Mouse (Mus musculus) lung, embryonic 16.5 days (tissue): ENCODE data around the gene Add1. TPM values are rescaled to one million over a fixed set of nuclear protein-coding genes. Genes with fewer than 3 reads are reported as not detected.
A peak's percentile ranks its signal among the peaks of the same experiment; 100 is the strongest.
"Not testable (repeated sequence)": the region's sequence is repeated elsewhere in the genome, so short reads cannot be mapped to it uniquely, and the experiment has no call there.

Experiments used
- ATAC-seq: fragments of 200-750 bp; cut with Nextera tagmentation; 2 replicates; pipeline ENCODE4 v1.8.0; 2017; ENCODE audit warnings: low read depth, mild to moderate bottlenecking, moderate library complexity
- H3K27ac ChIP-seq: fragments of 300-500 bp; sonication (generic); 2 replicates; pipeline ENCODE4 v1.5.1; 2014; ENCODE audit warnings: mild to moderate bottlenecking, control low read depth, low read length
- H3K27me3 ChIP-seq: fragments of 300-500 bp; sonication (generic); 2 replicates; pipeline ENCODE4 v1.6.1; 2014; ENCODE audit warnings: low read depth, low read length, mixed read lengths; ENCODE audit not compliant: control insufficient read depth, insufficient read depth
- H3K36me3 ChIP-seq: fragments of 300-500 bp; sonication (generic); 2 replicates; pipeline ENCODE4 v1.6.1; 2014; ENCODE audit warnings: low read length; ENCODE audit not compliant: control insufficient read depth, insufficient read depth
- H3K4me1 ChIP-seq: fragments of 300-500 bp; sonication (generic); replicated peaks from 2 replicates; pipeline ENCODE4 v1.6.1; 2014; ENCODE audit warnings: low read length, mixed read lengths; ENCODE audit not compliant: control insufficient read depth, insufficient read depth
- H3K4me2 ChIP-seq: fragments of 300-500 bp; sonication (generic); 2 replicates; pipeline ENCODE4 v1.6.1; 2014; ENCODE audit warnings: low read depth, low read length, control low read depth
- H3K4me3 ChIP-seq: fragments of 300-500 bp; sonication (generic); 2 replicates; pipeline ENCODE4 v1.5.1; 2014; ENCODE audit warnings: mild to moderate bottlenecking, low read length, control low read depth
- H3K9ac ChIP-seq: fragments of 300-500 bp; sonication (generic); 2 replicates; pipeline ENCODE4 v1.6.1; 2014; ENCODE audit warnings: low read length, control low read depth
- H3K9me3 ChIP-seq: fragments of 300-500 bp; sonication (generic); 2 replicates; pipeline ENCODE4 v1.6.1; 2016; ENCODE audit warnings: low read length; ENCODE audit not compliant: control insufficient read depth
- WGBS: fragments of 180-500 bp; shearing (Covaris S2); extraction: QIAGEN DNeasy Blood & Tissue Kit; methylation state at CpG from one replicate; pipeline ENCODE4 v1.1.7; 2014; 5-methylcytosine and 5-hydroxymethylcytosine counted together
- polyA plus RNA-seq: library from polyadenylated mRNA; unstranded; fragments of >200 nt; fragmentation: Nextera tagmentation; extraction: Ambion mirVana; gene quantifications from 2 replicates; pipeline ENCODE4 v1.2.1, GENCODE M21; 2015

Add1 gene
- polyA plus RNA-seq, 1 experiment from 2014 or later, result 210 TPM

DNA sequence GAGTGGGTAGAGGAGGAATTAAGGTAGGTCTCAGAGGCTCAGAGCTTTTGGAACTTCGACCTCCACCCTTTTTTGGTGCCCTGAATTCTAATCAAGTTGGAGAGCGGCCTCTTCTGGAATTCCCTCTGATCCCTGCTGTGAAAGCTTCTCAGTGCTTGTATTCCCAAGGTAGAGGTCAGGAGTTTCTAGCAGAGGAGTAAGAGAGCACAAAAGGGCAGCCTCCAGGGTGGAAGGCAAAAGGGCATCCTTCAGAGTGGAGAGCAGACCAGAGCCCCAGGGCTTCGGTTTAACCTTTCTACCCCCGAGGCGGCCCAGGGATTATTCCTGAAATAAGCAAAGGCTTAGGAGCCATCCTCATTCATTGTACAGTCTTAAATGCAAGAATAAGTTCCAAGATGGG lies 16.6 kb downstream of the Add1 start:
- peaks cover 5% of the 10 kb centered on the region; the same call in 1 of the 2 replicates for H3K36me3 ChIP-seq
- no peaks in the 10 kb centered on the region for H3K27me3 ChIP-seq
- no peak for ATAC-seq
- no peak overlapping the region for H3K9ac ChIP-seq
- H3K4me3 ChIP-seq, result no peak overlapping the region
- WGBS, result 46% methylated on average over 5 of the region's 5 CpGs
- no peak overlapping the region for H3K27ac ChIP-seq
- no peak overlapping the region for H3K4me2 ChIP-seq
- peaks cover 3% of the 10 kb centered on the region; the same call in 1 of the 2 replicates for H3K4me1 ChIP-seq
- no peaks in the 10 kb centered on the region for H3K9me3 ChIP-seq

DNA sequence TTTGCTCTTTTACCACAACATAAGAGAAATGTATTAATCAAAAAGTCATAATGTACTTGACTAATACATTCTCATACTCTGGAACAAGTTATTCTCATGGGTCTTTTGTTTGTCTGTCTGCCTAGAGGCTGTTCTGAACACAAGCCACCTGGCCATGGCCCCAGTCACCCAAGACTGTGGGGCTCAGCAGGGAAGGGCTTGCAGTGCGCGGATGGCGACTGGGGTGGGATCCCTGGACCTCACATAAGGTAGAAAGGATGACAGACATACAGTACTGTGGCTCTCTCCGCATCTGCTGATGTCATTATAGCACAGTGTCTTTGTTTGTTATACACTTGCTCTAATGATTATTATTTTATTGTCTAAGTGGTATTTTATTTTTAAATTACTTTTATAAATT lies 17.2 kb downstream of the Add1 start:
- Histone ChIP-seq H3K9me3 (no peaks in the 10 kb centered on the region), H3K27ac (no peak overlapping the region), H3K4me1 (peaks cover 3% of the 10 kb centered on the region; the same call in 1 of the 2 replicates), H3K4me2 (no peak overlapping the region), H3K36me3 (peaks cover 5% of the 10 kb centered on the region; the same call in 1 of the 2 replicates), H3K4me3 (no peak overlapping the region), H3K9ac (no peak overlapping the region), H3K27me3 (no peaks in the 10 kb centered on the region)
- no peak for ATAC-seq
- 57% methylated on average over 4 of the region's 4 CpGs for WGBS

DNA sequence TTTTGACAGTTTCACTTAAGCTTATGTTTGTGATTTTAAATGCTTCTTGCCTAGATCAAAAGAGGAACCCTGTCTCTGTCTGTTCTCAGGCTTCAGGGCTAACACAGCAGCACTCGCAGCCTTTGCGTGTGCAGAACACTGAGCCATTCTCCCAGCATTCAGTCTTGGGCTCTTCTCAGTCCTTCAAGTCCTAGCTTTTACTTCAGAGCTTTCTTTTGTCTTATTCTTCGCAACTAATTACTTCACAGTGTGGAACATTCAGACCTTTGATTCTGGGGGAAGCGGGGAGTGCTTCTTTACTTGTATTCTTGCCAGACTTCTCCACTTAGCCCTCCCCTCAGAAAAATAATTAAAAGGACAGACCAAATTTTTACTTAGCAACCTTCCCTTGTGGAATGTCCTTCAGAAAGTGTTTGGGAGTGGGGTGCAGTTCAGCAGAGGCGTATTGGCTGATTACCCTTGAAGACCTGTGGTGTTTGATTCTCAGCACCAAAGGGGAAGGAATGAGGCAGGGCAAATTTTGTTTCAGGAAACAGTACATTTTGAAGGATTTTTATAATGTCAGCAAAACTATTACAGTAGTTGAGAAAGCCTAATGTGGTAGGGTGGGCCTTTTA lies 18.0 kb downstream of the Add1 start:
- H3K27me3 ChIP-seq, result no peaks in the 10 kb centered on the region
- peaks cover 2% of the 10 kb centered on the region; the same call in 1 of the 2 replicates for H3K36me3 ChIP-seq
- H3K9ac ChIP-seq, result no peak overlapping the region
- no peak for ATAC-seq
- 71% methylated on average over 5 of the region's 5 CpGs for WGBS
- 0 out of 2 replicates have a peak overlapping the region, but pooled peaks have one; percentile 31 for H3K27ac ChIP-seq
- H3K4me2 ChIP-seq, result no peak overlapping the region
- H3K4me1 ChIP-seq, result peaks cover 3% of the 10 kb centered on the region; the same call in 1 of the 2 replicates
- H3K4me3 ChIP-seq, result no peak overlapping the region
- no peaks in the 10 kb centered on the region for H3K9me3 ChIP-seq

DNA sequence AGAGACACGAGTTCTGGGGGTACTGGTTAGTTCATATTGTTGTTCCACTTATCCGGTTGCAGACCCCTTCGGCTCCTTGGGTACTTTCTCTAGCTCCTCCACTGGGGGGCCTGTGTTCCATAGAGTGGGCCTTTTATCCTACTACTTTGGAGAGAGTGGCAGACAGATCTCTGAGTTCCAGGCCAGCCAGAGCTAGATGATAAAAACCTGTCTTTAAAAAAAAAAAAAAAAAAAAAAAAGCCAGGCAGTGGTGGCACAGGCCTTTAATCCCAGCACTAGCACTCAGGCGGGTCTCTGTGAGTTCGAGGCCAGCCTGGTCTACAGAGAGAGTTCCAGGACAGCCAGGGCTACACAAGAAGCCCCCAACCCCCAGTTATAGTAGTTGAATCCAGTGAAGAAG lies 18.8 kb downstream of the Add1 start:
- not testable (repeated sequence) for H3K4me2 ChIP-seq, H3K9ac ChIP-seq, ATAC-seq, H3K27me3 ChIP-seq, H3K36me3 ChIP-seq, H3K27ac ChIP-seq, H3K4me3 ChIP-seq, H3K9me3 ChIP-seq, H3K4me1 ChIP-seq
- WGBS, result 86% methylated on average over 5 of the region's 5 CpGs

GRCm38 (mm10) chr5:34592666-34593065 lies 19.2 kb downstream of the Add1 start:
- Histone ChIP-seq H3K4me2 (no peak overlapping the region), H3K27ac (no peak overlapping the region), H3K9me3 (no peaks in the 10 kb centered on the region), H3K4me3 (no peak overlapping the region), H3K27me3 (no peaks in the 10 kb centered on the region), H3K36me3 (peaks cover 2% of the 10 kb centered on the region; the same call in 1 of the 2 replicates), H3K9ac (no peak overlapping the region), H3K4me1 (peaks cover 3% of the 10 kb centered on the region; the same call in 1 of the 2 replicates)
- 89% methylated on average over 6 of the region's 6 CpGs for WGBS
- ATAC-seq, result no peak

DNA sequence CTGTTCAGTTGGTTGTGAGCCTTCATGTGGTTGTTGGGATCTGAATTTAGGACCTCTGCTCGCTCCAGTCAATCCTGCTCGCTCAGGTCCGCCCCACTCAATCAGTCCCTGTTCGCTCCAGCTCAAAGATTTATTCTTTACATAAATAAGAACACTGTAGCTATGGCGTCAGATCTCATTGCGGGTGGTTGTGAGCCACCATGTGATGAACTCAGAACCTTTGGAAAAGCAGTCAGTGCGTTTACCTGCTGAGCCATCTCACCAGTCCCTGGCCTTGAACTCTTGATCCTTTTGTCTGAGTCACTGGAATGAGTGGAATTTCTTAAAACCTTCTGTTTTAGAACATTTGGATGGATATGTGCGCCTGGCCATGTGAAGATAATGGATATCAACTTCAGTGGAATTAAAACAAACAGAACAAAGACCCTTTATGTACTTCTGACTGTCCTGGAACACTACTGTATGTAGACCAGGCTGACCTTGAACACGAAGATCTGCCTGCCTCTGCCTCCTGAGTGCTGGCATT lies 19.8 kb downstream of the Add1 start:
- no peak overlapping the region for H3K4me3 ChIP-seq
- no peaks in the 10 kb centered on the region for H3K27me3 ChIP-seq
- WGBS, result 94% methylated on average over 9 of the region's 9 CpGs
- H3K9ac ChIP-seq, result no peak overlapping the region
- H3K4me2 ChIP-seq, result no peak overlapping the region
- ATAC-seq, result no peak
- peaks cover 3% of the 10 kb centered on the region; the same call in 1 of the 2 replicates for H3K4me1 ChIP-seq
- H3K36me3 ChIP-seq, result peaks cover 2% of the 10 kb centered on the region; the same call in 1 of the 2 replicates
- no peaks in the 10 kb centered on the region for H3K9me3 ChIP-seq
- no peak overlapping the region for H3K27ac ChIP-seq

DNA sequence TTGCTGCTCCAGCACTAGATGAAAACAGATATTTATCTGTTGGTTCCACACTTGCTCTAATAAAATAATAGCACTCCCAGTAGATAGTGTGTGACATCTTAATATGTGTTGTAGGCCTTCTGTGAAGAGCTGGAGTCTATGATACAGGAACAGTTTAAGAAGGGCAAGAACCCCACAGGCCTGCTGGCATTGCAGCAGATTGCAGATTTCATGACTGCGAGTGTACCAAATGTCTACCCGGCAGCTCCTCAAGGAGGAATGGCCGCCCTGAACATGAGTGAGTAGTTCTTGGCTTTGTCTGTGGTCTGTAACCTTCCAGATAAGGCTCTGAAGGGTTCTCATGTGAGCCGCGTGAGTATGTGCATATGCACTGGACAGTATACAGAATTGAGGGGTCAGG lies 31.1 kb downstream of the Add1 start:
- 83% methylated on average over 5 of the region's 5 CpGs for WGBS
- Histone ChIP-seq H3K4me3 (no peak overlapping the region), H3K4me2 (no peak overlapping the region), H3K9ac (no peak overlapping the region), H3K27me3 (no peaks in the 10 kb centered on the region), H3K4me1 (no peaks in the 10 kb centered on the region), H3K27ac (no peak overlapping the region), H3K36me3 (peaks cover 27% of the 10 kb centered on the region), H3K9me3 (no peaks in the 10 kb centered on the region)
- ATAC-seq, result no peak

GRCm38 (mm10) chr5:34607100-34607880 lies 33.8 kb downstream of the Add1 start:
- no peak overlapping the region for H3K9ac ChIP-seq
- no peaks in the 10 kb centered on the region for H3K4me1 ChIP-seq
- H3K9me3 ChIP-seq, result no peaks in the 10 kb centered on the region
- H3K27me3 ChIP-seq, result no peaks in the 10 kb centered on the region
- peaks cover 44% of the 10 kb centered on the region for H3K36me3 ChIP-seq
- H3K27ac ChIP-seq, result no peak overlapping the region
- ATAC-seq, result no peak
- no peak overlapping the region for H3K4me2 ChIP-seq
- WGBS, result 81% methylated on average over 8 of the region's 8 CpGs
- H3K4me3 ChIP-seq, result no peak overlapping the region

- no peaks in the 10 kb centered on the region for H3K9me3 ChIP-seq
- no peak for ATAC-seq
- H3K27me3 ChIP-seq, result no peaks in the 10 kb centered on the region
- 77% methylated on average over 3 of the region's 3 CpGs for WGBS
- H3K36me3 ChIP-seq, result peaks cover 44% of the 10 kb centered on the region
- no peak overlapping the region for H3K27ac ChIP-seq
- no peak overlapping the region for H3K9ac ChIP-seq
- H3K4me3 ChIP-seq, result no peak overlapping the region
- no peak overlapping the region for H3K4me2 ChIP-seq
- no peaks in the 10 kb centered on the region for H3K4me1 ChIP-seq
These were observed 34.8 kb downstream of the Add1 start for GRCm38 (mm10) chr5:34608226-34608625.
